In the genomic region with DNA sequence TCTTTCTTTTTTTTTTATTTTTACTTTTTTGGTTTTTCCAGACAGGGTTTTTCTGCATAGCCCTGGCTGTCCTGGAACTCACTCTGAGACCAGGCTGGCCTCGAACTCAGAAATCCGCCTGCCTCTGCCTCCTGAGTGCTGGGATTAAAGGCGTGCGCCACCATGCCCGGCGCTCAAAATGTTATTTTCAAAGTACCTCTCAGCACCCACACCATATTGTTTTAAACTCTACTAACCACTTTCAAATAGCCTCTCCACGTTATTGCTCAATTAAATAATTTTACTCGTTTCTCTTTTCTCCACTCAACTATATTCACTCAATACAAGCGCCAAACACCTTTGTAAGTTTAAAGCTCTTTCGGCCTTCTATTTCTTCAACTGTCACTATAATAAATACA, we compare ENCODE assay signal across 7 mouse cellular contexts. TPM values are rescaled to one million over a fixed set of nuclear protein-coding genes. Genes with fewer than 3 reads are reported as not detected.
DNase-seq lines count a peak whose midpoint lies in the region; ATAC-seq and TF ChIP-seq lines count a peak whose summit lies in the region.
"Not testable (repeated sequence)": the region's sequence is repeated elsewhere in the genome, so short reads cannot be mapped to it uniquely, and the experiment has no call there.

No protein-coding gene starts in this region.

- not testable (repeated sequence) for ATAC-seq in forebrain, embryonic 13.5 days; heart, embryonic 16.5 days (replicated peaks; ENCODE audit: extremely low read depth, insufficient read depth, low FRiP score); liver, embryonic 11.5 days (replicated peaks; ENCODE audit: low FRiP score)

- TF ChIP-seq POLR2A in cerebellum, adult 2 months (IDR thresholded peaks at IDR 0.05; ENCODE audit: borderline replicate concordance, insufficient read depth, low read length); kidney, adult 2 months (IDR thresholded peaks at IDR 0.05; ENCODE audit: low read depth, low read length); olfactory bulb, adult 2 months (IDR thresholded peaks at IDR 0.05; ENCODE audit: insufficient read depth, low read depth, low read length): not testable (repeated sequence)

- not testable (repeated sequence) for DNase-seq in cerebellum, adult 2 months; kidney, adult 2 months; liver, embryonic 11.5 days (ENCODE audit: low spot score); midbrain, embryonic 10.5 days (ENCODE audit: low spot score)

- peak overlapping the region; percentile 82 for H3K4me3 ChIP-seq in cerebellum, adult 2 months (replicated peaks; ENCODE audit: insufficient read depth, low read depth, low read length)
- peak overlapping the region; percentile 93 for H3K4me3 ChIP-seq in forebrain, embryonic 13.5 days
- H3K4me3 ChIP-seq in heart, embryonic 16.5 days (ENCODE audit: low read length), result peak overlapping the region; percentile 78
- peak overlapping the region; percentile 81; the same call in 1 of the 2 replicates for H3K4me3 ChIP-seq in kidney, adult 2 months (ENCODE audit: insufficient read depth, low read depth, low read length)
- H3K4me3 ChIP-seq in liver, embryonic 11.5 days (ENCODE audit: low read depth, low read length), result peak overlapping the region; percentile 98
- peak overlapping the region; percentile 88 for H3K4me3 ChIP-seq in midbrain, embryonic 10.5 days
- H3K4me3 ChIP-seq in olfactory bulb, adult 2 months (ENCODE audit: insufficient read depth, low read depth, low read length), result peak overlapping the region; percentile 79; the same call in 1 of the 2 replicates

- peak overlapping the region; percentile 60 for H3K4me2 ChIP-seq in forebrain, embryonic 13.5 days
- peak overlapping the region; percentile 80 for H3K4me2 ChIP-seq in heart, embryonic 16.5 days (ENCODE audit: low read depth, low read length)
- peak overlapping the region; percentile 61 for H3K4me2 ChIP-seq in liver, embryonic 11.5 days

- peak overlapping the region; percentile 90; the same call in 1 of the 2 replicates for H3K27ac ChIP-seq in cerebellum, adult 2 months (ENCODE audit: insufficient read depth, low read length)
- H3K27ac ChIP-seq in forebrain, embryonic 13.5 days, result peak overlapping the region; percentile 99
- H3K27ac ChIP-seq in heart, embryonic 16.5 days (ENCODE audit: low read length), result peak overlapping the region; percentile 99
- H3K27ac ChIP-seq in kidney, adult 2 months (ENCODE audit: insufficient read depth, low read depth, low read length), result peak overlapping the region; percentile 74; the same call in 1 of the 2 replicates
- H3K27ac ChIP-seq in liver, embryonic 11.5 days (ENCODE audit: low read depth, low read length), result peak overlapping the region; percentile 96
- H3K27ac ChIP-seq in midbrain, embryonic 10.5 days (replicated peaks), result peak overlapping the region; percentile 98
- not testable (repeated sequence) for H3K27ac ChIP-seq in olfactory bulb, adult 2 months (ENCODE audit: insufficient read depth, low read depth, low read length)

- not testable (repeated sequence) for H3K36me3 ChIP-seq in forebrain, embryonic 13.5 days (ENCODE audit: poor library complexity, severe bottlenecking); heart, embryonic 16.5 days (ENCODE audit: control insufficient read depth, insufficient read depth); kidney, adult 2 months (ENCODE audit: control insufficient read depth, insufficient read depth, low read length); liver, embryonic 11.5 days (ENCODE audit: control insufficient read depth, insufficient read depth, low read length); midbrain, embryonic 10.5 days

- H3K9ac ChIP-seq in forebrain, embryonic 13.5 days, result peak overlapping the region; percentile 95
- H3K9ac ChIP-seq in heart, embryonic 16.5 days (ENCODE audit: low read length), result peak overlapping the region; percentile 92
- peak overlapping the region; percentile 98 for H3K9ac ChIP-seq in liver, embryonic 11.5 days (ENCODE audit: low read depth, low read length)

- TF ChIP-seq CTCF in cerebellum, adult 2 months (IDR thresholded peaks at IDR 0.05; ENCODE audit: borderline replicate concordance, insufficient read depth, low read depth, low read length); kidney, adult 2 months (conservative IDR thresholded peaks at IDR 0.05; ENCODE audit: insufficient read depth, insufficient read length, low read depth, low read length); olfactory bulb, adult 2 months (IDR thresholded peaks at IDR 0.05; ENCODE audit: insufficient read depth, low read depth, low read length): not testable (repeated sequence)

- 87% methylated on average over 10 of the region's 10 CpGs for whole genome bisulfite sequencing in cerebellum, adult 2 months
- WGBS in forebrain, embryonic 13.5 days, result 86% methylated on average over 10 of the region's 10 CpGs
- 74% methylated on average over 10 of the region's 10 CpGs for WGBS in heart, embryonic 16.5 days
- 76% methylated on average over 10 of the region's 10 CpGs for WGBS in kidney, adult 2 months
- 78% methylated on average over 10 of the region's 10 CpGs for WGBS in liver, embryonic 11.5 days
- WGBS in midbrain, embryonic 10.5 days, result 90% methylated on average over 10 of the region's 10 CpGs
- WGBS in olfactory bulb, adult 2 months, result 74% methylated on average over 10 of the region's 10 CpGs

- H3K9me3 ChIP-seq in forebrain, embryonic 13.5 days (replicated peaks); heart, embryonic 16.5 days (replicated peaks; ENCODE audit: control insufficient read depth, low read length); liver, embryonic 11.5 days (ENCODE audit: control insufficient read depth, low read length); midbrain, embryonic 10.5 days (replicated peaks): not testable (repeated sequence)

- not testable (repeated sequence) for H3K4me1 ChIP-seq in cerebellum, adult 2 months (ENCODE audit: control insufficient read depth, insufficient read depth, low read length); kidney, adult 2 months (ENCODE audit: control insufficient read depth, insufficient read depth, low read length); olfactory bulb, adult 2 months (ENCODE audit: control insufficient read depth, insufficient read depth, low read length)
- peaks cover 14% of the 10 kb centered on the region for H3K4me1 ChIP-seq in forebrain, embryonic 13.5 days
- peaks cover 13% of the 10 kb centered on the region for H3K4me1 ChIP-seq in heart, embryonic 16.5 days (ENCODE audit: control insufficient read depth, insufficient read depth, low read length)
- H3K4me1 ChIP-seq in liver, embryonic 11.5 days (replicated peaks; ENCODE audit: control insufficient read depth, insufficient read depth, low read length), result peaks cover 11% of the 10 kb centered on the region
- peaks cover 20% of the 10 kb centered on the region for H3K4me1 ChIP-seq in midbrain, embryonic 10.5 days

- not testable (repeated sequence) for H3K27me3 ChIP-seq in cerebellum, adult 2 months (ENCODE audit: control insufficient read depth, insufficient read depth, low read length); forebrain, embryonic 13.5 days; heart, embryonic 16.5 days (ENCODE audit: control insufficient read depth, insufficient read depth, low read length); kidney, adult 2 months (replicated peaks; ENCODE audit: control insufficient read depth, insufficient read depth, low read length); liver, embryonic 11.5 days (replicated peaks; ENCODE audit: control insufficient read depth, insufficient read depth, low read length); midbrain, embryonic 10.5 days (ENCODE audit: low read depth, poor library complexity, severe bottlenecking)

RNA-seq across cellular contexts. Expression of a gene that starts 0.9 kb away (rescaled TPM):
- 132 and 147 TPM in 2 replicates for polyA plus RNA-seq in cerebellum, adult 2 months (2012; rRNA removed)
- polyA plus RNA-seq in forebrain, embryonic 13.5 days (2015; fragmentation: Nextera tagmentation; extraction: Ambion mirVana), result 131 and 133 TPM in 2 replicates
- 116 and 141 TPM in 2 replicates for polyA plus RNA-seq in heart, embryonic 16.5 days (2015; fragmentation: Nextera tagmentation; extraction: Ambion mirVana)
- polyA plus RNA-seq in kidney, adult 2 months (2012; rRNA removed), result 111 and 114 TPM in 2 replicates
- 56.5 and 68.9 TPM in 2 replicates for polyA plus RNA-seq in liver, embryonic 11.5 days (2014; fragmentation: Nextera tagmentation; extraction: Ambion mirVana)
- 68.6 and 78.9 TPM in 2 replicates for polyA plus RNA-seq in midbrain, embryonic 10.5 days (2016; fragmentation: Nextera tagmentation; extraction: Ambion mirVana)
- not detected in 2 replicates for polyA plus RNA-seq in olfactory bulb, adult 2 months (2012; ENCODE audit: insufficient read depth, insufficient read length, low replicate concordance, missing spikeins)

RNA-seq across cellular contexts. Expression of a gene that starts 1.0 kb away (rescaled TPM):
- polyA plus RNA-seq in cerebellum, adult 2 months (2012; rRNA removed), result 99.9 and 110 TPM in 2 replicates
- polyA plus RNA-seq in forebrain, embryonic 13.5 days (2015; fragmentation: Nextera tagmentation; extraction: Ambion mirVana), result 194 and 196 TPM in 2 replicates
- 117 and 132 TPM in 2 replicates for polyA plus RNA-seq in heart, embryonic 16.5 days (2015; fragmentation: Nextera tagmentation; extraction: Ambion mirVana)
- 23.1 and 35.1 TPM in 2 replicates for polyA plus RNA-seq in kidney, adult 2 months (2012; rRNA removed)
- polyA plus RNA-seq in liver, embryonic 11.5 days (2014; fragmentation: Nextera tagmentation; extraction: Ambion mirVana), result 126 and 131 TPM in 2 replicates
- 182 and 192 TPM in 2 replicates for polyA plus RNA-seq in midbrain, embryonic 10.5 days (2016; fragmentation: Nextera tagmentation; extraction: Ambion mirVana)
- polyA plus RNA-seq in olfactory bulb, adult 2 months (2012; ENCODE audit: insufficient read depth, insufficient read length, low replicate concordance, missing spikeins), result 419 TPM in 1 of 2 replicates, not detected in the other

RNA-seq across cellular contexts. Expression of a gene that starts 43.4 kb away (rescaled TPM):
- 0.86 TPM in 1 of 2 replicates, not detected in the other for polyA plus RNA-seq in cerebellum, adult 2 months (2012; rRNA removed)
- not detected in 2 replicates for polyA plus RNA-seq in forebrain, embryonic 13.5 days (2015; fragmentation: Nextera tagmentation; extraction: Ambion mirVana)
- polyA plus RNA-seq in heart, embryonic 16.5 days (2015; fragmentation: Nextera tagmentation; extraction: Ambion mirVana), result 0.91 and 2.3 TPM in 2 replicates
- not detected in 2 replicates for polyA plus RNA-seq in kidney, adult 2 months (2012; rRNA removed)
- polyA plus RNA-seq in liver, embryonic 11.5 days (2014; fragmentation: Nextera tagmentation; extraction: Ambion mirVana), result not detected in 2 replicates
- not detected in 2 replicates for polyA plus RNA-seq in midbrain, embryonic 10.5 days (2016; fragmentation: Nextera tagmentation; extraction: Ambion mirVana)
- not detected in 2 replicates for polyA plus RNA-seq in olfactory bulb, adult 2 months (2012; ENCODE audit: insufficient read depth, insufficient read length, low replicate concordance, missing spikeins)
